Mouse (Mus musculus) heart, postnatal 36 days (tissue): ENCODE measurements at regions not wholly inside any gene's neighbourhood (a gene's known extent, or its start where the extent isn't known, plus 50 kb on each side); places are given as distances from the start of the nearest gene placed in this dataset.

ENCODE experiments used
- DNase-seq, 2 experiments: peaks; one replicate each; pipeline ENCODE4 v3.0.0; 2021 to 2022
- intact Hi-C: fragments of 180-260 bp; cut with DNase I; formaldehyde crosslinking; loops from one replicate; pipeline ENCODE4 v1.15.1; 2025

DNA sequence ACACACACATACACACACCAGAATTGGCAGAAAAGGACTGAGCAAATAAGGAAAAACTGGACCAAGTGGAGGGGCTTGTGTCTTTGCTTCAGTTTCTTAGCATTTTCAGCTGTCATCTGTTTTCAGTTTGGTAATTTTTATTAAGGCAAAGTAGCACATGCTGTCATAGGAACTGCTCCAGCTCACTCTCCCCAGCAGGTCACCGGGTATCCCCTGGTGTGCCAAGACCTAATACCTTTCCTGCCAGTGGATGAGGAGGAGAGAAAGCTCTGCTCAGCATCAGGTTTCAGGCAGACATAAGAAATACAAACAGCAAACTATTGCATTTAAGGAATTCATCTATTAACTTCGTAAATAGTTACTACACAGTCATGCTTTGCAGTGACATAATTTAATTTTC, 109.8 kb upstream of the Hey2 start:
- DNase-seq = no peak
- intact Hi-C loops = no loop called here

DNA sequence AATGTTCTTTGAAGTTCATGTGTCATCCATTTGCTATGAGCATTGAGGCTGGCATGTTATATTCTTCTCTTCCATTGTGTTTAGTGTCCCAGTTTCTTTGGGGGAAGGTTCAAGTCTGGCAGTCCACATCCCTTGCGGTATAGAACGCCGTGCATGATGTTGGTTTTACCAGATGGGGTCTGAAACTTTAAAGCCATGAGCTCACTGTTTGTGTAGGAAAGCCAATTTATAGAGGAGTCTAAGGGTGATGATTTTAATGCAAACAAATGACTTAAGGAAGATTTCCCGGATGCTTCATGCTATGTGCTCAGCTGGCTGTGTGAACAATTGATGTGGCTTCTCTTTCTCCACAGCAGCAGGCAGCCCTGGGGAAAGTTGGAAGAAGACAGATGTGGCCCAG, 104.0 kb upstream of the Hey2 start:
- DNase-seq = no peak
- intact Hi-C loops = no loop called here

DNA sequence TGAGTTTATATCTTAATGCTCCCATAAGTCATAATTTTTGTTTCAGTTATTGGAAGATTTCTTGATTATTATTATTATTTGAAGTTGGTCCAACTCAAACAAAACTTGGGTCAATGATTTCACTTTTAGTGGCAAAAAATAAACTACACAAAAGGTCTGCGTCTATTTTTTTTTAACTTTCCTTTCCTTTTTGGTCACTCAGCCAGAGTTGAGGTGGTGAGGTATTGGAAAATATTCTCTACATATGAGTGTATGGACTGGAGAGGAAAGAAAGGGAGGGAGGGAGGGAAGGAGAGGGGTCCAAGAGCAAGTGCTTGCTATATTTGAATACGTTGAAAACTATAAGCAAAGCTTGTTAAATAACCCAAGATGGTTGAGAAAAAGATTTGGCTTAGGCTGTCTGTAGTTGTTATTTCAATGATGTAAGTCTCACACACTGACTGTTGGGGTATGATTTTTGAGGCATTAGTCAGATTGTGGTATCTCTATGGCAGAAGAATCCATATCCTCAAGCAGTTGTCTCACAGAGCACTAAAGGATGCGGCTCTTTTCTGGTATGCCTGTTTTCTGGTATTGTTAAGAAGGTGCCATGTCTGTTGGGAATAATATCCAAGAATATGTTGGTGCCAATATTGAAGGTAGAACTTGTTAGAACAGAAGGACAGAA, 75.9 kb upstream of the Hey2 start:
- intact Hi-C loops = no loop called here
- DNase-seq = no peak

DNA sequence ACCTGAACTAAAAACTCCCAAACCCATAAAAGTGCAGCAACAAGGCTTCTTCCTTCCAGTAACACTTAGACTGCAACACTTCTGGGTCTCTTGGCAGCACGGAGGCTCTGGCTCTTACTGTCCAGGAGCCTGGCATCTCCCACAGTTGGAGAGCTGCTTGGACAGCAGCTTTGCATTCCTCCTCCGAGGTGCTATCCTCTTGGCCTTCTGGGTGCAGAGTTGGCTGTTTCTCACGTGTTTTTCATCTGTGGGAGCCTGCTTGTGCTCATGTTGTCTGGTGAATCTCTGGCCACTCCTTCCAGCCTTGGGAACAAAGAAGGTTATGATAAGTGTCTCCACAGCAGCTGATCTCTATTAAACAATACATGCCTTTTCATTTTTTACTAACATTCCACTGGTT, 51.2 kb upstream of the Hey2 start:
- no peak for DNase-seq
- intact Hi-C loops = no loop called here
